Mouse (Mus musculus) C2C12 (cell line): Measurements from ENCODE around the gene Pigt.

Experiments
- CTCF ChIP-seq: IDR thresholded peaks from one replicate; pipeline ENCODE4 v1.5.1; 2011; ENCODE audit not compliant: control insufficient read depth, insufficient read depth, insufficient read length
- MYOD1 ChIP-seq: IDR thresholded peaks from one replicate; pipeline ENCODE4 v1.6.1; 2011; ENCODE audit warnings: low read depth; ENCODE audit not compliant: control insufficient read depth, insufficient read length

- TF ChIP-seq CTCF, result no peak
- TF ChIP-seq MYOD1, result no peak
Measured at GRCm38 (mm10) chr2:164518266-164519170, 21.2 kb downstream of the Pigt start.
